Mouse (Mus musculus) c-Kit-negative CD71-positive TER-119-positive erythroid progenitor cells, embryonic 14.5 days (primary cell): ENCODE measurements around the gene Gm21708.
"Not testable (repeated sequence)": the region's sequence is repeated elsewhere in the genome, so short reads cannot be mapped to it uniquely, and the experiment has no call there.

Experiments used
- DNase-seq: peaks from one replicate; pipeline ENCODE4 v3.0.0-alpha.2; 2013; ENCODE audit warnings: low read depth, low spot score

Gm21708 gene

DNA sequence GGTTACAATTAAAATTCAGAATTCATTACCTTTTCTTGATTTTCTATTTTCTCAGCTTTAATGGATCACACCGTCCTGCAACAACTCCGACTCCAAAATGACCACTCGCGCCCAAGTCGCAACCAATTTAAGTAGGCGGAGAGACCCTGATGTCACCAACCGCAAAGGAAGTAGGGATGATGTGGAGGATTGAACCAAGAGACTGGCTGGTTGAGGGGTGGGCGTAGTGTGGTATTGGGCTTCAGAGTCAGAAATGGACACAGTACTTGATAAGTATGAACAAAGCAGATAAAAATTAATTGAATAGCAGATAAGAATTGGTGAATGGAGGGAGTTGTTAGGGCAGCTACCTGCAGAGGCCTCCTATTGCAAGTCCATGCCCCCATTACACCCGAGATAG is at the start of gene Gm21708, which contains the start of gene Gm21704:
Gm21708 (minus strand) TSS at position 101 of the 400 bp plus-strand sequence.
Gm21704 (minus strand) TSS at position 101 of the 400 bp plus-strand sequence.
- not testable (repeated sequence) for DNase-seq
